Mouse (Mus musculus): ENCODE measurements at regions not wholly inside any gene's neighbourhood (a gene's known extent, or its start where the extent isn't known, plus 50 kb on each side); places are given as distances from the start of the nearest gene placed in this dataset.

DNA sequence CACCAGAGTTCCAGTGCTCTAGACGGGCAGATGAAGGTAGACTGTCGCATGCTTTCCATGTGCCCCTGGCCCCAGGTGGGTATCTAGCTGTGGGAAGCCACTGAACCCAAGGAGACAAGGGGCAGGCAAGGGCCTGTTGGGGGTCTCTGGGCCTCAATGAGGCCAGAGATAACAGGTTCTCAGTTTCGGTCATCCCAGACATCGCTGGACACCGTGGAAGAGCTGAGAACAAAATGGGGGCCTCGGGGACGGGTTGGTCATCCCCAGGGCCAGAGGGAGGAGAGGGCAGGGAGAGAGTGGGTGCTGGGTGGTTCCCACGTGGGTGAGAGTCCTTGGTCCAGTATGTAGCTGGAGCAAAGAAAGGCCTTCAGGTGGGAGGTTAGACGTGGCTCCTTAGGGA is 307.2 kb downstream of the Zfp804a start:
- H3K4me3 ChIP-seq (ENCODE audit: low read length), result no peak overlapping the region

DNA sequence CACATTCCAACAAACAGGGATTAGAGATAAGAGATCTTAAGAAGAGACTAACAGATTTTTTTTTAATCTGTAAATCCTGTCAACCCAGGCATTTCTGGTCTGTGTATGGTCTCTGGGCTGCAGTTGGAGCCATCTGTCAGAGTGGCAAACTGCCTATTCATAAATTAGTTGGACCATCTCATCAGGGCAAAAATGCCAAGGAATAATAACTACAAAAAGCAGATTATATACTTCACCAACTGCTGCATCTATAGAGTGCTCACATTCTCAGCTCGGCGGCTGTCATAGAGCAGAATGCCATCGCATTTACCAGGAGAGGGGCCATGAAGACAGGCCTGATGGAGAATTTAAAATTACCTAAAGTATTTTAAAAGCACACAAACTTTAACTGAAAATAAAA is 320.1 kb downstream of the Zfp804a start:
- no peak overlapping the region for H3K4me3 ChIP-seq (ENCODE audit: low read length)
- H3K4me2 ChIP-seq (replicated peaks; ENCODE audit: low read depth, low read length), result no peak overlapping the region
- H3K27me3 ChIP-seq (ENCODE audit: insufficient read depth, low read length), result no peaks in the 10 kb centered on the region
- H3K9ac ChIP-seq (replicated peaks; ENCODE audit: low read length), result no peak overlapping the region
- H3K36me3 ChIP-seq (ENCODE audit: insufficient read depth, low read length), result no peaks in the 10 kb centered on the region
- no peak for ATAC-seq (ENCODE audit: low FRiP score, low TSS enrichment)
- H3K9me3 ChIP-seq (ENCODE audit: low read length), result no peaks in the 10 kb centered on the region
- H3K4me1 ChIP-seq (ENCODE audit: insufficient read depth, low read length), result no peaks in the 10 kb centered on the region
- no peak overlapping the region for H3K27ac ChIP-seq (ENCODE audit: low read length)
- 89% methylated on average over 3 of the region's 3 CpGs for WGBS

More for the DNA sequence above, 307.2 kb downstream of the Zfp804a start:
- ATAC-seq (ENCODE audit: low FRiP score, low TSS enrichment), result no peak
- Histone ChIP-seq H3K9ac (replicated peaks; ENCODE audit: low read length) (no peak overlapping the region), H3K27me3 (ENCODE audit: insufficient read depth, low read length) (no peaks in the 10 kb centered on the region), H3K4me1 (ENCODE audit: insufficient read depth, low read length) (no peaks in the 10 kb centered on the region), H3K36me3 (ENCODE audit: insufficient read depth, low read length) (no peaks in the 10 kb centered on the region), H3K4me2 (replicated peaks; ENCODE audit: low read depth, low read length) (no peak overlapping the region), H3K27ac (ENCODE audit: low read length) (no peak overlapping the region), H3K9me3 (ENCODE audit: low read length) (no peaks in the 10 kb centered on the region)
- WGBS, result 90% methylated on average over 9 of the region's 9 CpGs

DNA sequence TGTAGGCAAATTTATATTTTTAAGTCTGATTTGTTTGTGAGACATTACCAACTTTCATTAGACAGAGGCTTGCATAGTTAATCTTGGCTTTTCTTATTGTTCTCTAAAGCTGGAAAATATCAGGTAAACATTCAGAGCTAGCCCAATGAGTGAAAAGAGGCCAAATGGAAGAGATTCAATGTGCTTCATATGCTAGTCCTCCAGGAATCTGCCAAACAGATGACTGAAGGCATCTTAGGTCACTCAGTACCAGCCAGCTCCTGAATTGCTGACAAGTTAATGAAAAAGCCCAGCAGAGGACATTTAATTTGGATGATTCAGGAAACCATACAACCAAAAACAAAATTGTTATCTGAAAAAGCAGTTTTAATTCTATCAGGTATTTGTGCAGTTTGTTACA is 325.5 kb downstream of the Zfp804a start:
- Histone ChIP-seq H3K4me2 (replicated peaks; ENCODE audit: low read depth, low read length) (no peak overlapping the region), H3K4me3 (ENCODE audit: low read length) (no peak overlapping the region), H3K27me3 (ENCODE audit: insufficient read depth, low read length) (no peaks in the 10 kb centered on the region), H3K36me3 (ENCODE audit: insufficient read depth, low read length) (no peaks in the 10 kb centered on the region), H3K9ac (replicated peaks; ENCODE audit: low read length) (no peak overlapping the region), H3K9me3 (ENCODE audit: low read length) (no peaks in the 10 kb centered on the region), H3K27ac (ENCODE audit: low read length) (no peak overlapping the region), H3K4me1 (ENCODE audit: insufficient read depth, low read length) (no peaks in the 10 kb centered on the region)
- no peak for ATAC-seq (ENCODE audit: low FRiP score, low TSS enrichment)

DNA sequence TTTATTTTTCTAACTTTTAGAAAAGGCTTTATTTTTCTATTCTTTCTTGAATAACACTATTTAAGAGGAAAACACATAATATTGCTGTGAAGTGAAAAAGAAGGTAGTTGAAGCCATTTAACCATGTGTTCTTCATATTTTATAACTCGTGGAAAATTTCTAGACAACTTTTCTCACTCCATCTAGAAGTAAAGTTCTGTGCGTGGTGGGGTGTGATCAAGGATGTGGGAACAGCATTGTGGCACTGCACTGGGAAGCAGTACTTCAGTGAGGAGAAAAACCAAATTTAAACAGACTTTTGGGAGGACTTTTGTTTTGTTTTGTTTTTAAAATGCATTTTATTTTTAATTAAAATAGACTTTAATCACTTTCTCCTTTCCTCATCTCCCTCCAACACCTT is 332.1 kb downstream of the Zfp804a start:
- H3K4me3 ChIP-seq (ENCODE audit: low read length), result no peak overlapping the region
- no peaks in the 10 kb centered on the region for H3K9me3 ChIP-seq (ENCODE audit: low read length)
- no peak overlapping the region for H3K9ac ChIP-seq (replicated peaks; ENCODE audit: low read length)
- ATAC-seq (ENCODE audit: low FRiP score, low TSS enrichment), result no peak
- no peak overlapping the region for H3K4me2 ChIP-seq (replicated peaks; ENCODE audit: low read depth, low read length)
- WGBS, result 78% methylated on average over 2 of the region's 2 CpGs
- H3K27ac ChIP-seq (ENCODE audit: low read length), result no peak overlapping the region
- no peaks in the 10 kb centered on the region for H3K4me1 ChIP-seq (ENCODE audit: insufficient read depth, low read length)
- H3K27me3 ChIP-seq (ENCODE audit: insufficient read depth, low read length), result no peaks in the 10 kb centered on the region
- H3K36me3 ChIP-seq (ENCODE audit: insufficient read depth, low read length), result no peaks in the 10 kb centered on the region

DNA sequence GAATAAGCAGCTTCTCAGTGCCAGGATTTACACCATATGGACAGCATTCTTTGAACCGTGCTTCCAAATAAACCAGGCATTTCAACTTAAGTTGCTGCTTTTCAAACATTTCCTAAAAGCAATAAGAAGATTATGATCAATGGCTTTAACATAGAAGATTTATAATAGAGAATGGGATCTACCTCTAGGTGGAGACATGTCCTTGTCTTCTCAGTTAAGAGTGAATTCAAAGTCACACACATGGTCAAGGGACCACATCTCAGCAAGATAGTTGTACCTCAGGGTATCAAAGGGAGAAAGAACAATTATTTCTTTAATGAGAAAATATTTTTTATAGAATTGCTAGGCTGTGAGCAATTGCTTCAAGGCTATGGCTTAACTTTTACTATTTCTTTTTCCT is 334.7 kb downstream of the Zfp804a start:
- Histone ChIP-seq H3K27me3 (ENCODE audit: insufficient read depth, low read length) (no peaks in the 10 kb centered on the region), H3K9me3 (ENCODE audit: low read length) (no peaks in the 10 kb centered on the region), H3K27ac (ENCODE audit: low read length) (no peak overlapping the region), H3K4me2 (replicated peaks; ENCODE audit: low read depth, low read length) (no peak overlapping the region), H3K36me3 (ENCODE audit: insufficient read depth, low read length) (no peaks in the 10 kb centered on the region), H3K9ac (replicated peaks; ENCODE audit: low read length) (no peak overlapping the region), H3K4me1 (ENCODE audit: insufficient read depth, low read length) (no peaks in the 10 kb centered on the region), H3K4me3 (ENCODE audit: low read length) (no peak overlapping the region)
- ATAC-seq (ENCODE audit: low FRiP score, low TSS enrichment), result no peak
- 68% methylated on average over 1 of the region's 1 CpGs for WGBS

- peak; percentile 91 for ATAC-seq (ENCODE audit: low FRiP score, low TSS enrichment)
Observed at GRCm38 (mm10) chr2:82395426-82395825, 342.4 kb downstream of the Zfp804a start.

DNA sequence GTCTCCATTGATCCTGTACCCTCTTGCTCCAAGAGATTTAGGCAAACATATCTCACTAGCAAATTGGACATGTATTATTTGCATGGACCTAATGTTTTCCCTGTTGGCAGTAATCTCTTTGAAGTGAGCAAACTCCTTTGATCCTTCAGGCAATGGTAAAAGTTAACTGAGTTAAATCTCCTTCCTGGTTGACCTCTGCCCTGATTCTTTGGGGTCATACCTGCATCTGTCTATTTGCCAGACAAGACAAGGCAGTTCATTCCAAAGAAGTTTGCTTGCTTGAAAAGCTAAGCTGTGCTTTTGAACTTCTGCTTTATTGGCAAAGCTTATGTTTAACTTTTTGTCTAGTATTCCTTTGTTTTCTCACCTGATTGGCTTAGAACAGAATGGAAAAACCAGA is 392.7 kb downstream of the Zfp804a start:
- H3K27me3 ChIP-seq (ENCODE audit: insufficient read depth, low read length), result no peaks in the 10 kb centered on the region
- no peak overlapping the region for H3K27ac ChIP-seq (ENCODE audit: low read length)
- H3K4me3 ChIP-seq (ENCODE audit: low read length), result no peak overlapping the region
- ATAC-seq (ENCODE audit: low FRiP score, low TSS enrichment), result no peak
- no peak overlapping the region for H3K4me2 ChIP-seq (replicated peaks; ENCODE audit: low read depth, low read length)
- H3K9ac ChIP-seq (replicated peaks; ENCODE audit: low read length), result no peak overlapping the region
- H3K36me3 ChIP-seq (ENCODE audit: insufficient read depth, low read length), result no peaks in the 10 kb centered on the region
- no peaks in the 10 kb centered on the region for H3K4me1 ChIP-seq (ENCODE audit: insufficient read depth, low read length)
- H3K9me3 ChIP-seq (ENCODE audit: low read length), result no peaks in the 10 kb centered on the region

More at GRCm38 (mm10) chr2:82395426-82395825, 342.4 kb downstream of the Zfp804a start:
- Histone ChIP-seq H3K4me2 (replicated peaks; ENCODE audit: low read depth, low read length) (no peak overlapping the region), H3K36me3 (ENCODE audit: insufficient read depth, low read length) (no peaks in the 10 kb centered on the region), H3K9ac (replicated peaks; ENCODE audit: low read length) (no peak overlapping the region), H3K4me1 (ENCODE audit: insufficient read depth, low read length) (no peaks in the 10 kb centered on the region), H3K9me3 (ENCODE audit: low read length) (no peaks in the 10 kb centered on the region), H3K27me3 (ENCODE audit: insufficient read depth, low read length) (no peaks in the 10 kb centered on the region), H3K27ac (ENCODE audit: low read length) (no peak overlapping the region), H3K4me3 (ENCODE audit: low read length) (no peak overlapping the region)
- 42% methylated on average over 4 of the region's 4 CpGs for WGBS

DNA sequence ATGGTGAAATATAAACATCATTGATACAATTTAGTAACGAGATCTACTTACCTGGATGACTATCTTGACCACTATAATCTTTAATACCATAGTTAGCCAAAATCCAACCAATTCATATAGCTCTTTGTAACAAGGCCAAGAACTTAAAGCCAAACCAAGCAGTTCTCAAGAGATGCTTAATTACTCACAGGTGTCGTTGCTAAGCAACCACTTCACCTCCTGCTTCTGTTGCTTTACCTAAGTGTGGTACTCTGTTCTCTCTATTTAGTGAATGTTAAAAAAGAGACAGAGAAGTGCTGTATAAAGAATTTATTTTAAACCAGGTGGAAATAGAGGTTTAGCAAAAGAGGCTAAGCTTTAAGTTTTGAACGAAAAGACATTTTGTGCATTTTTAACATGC is 402.7 kb downstream of the Zfp804a start:
- Histone ChIP-seq H3K36me3 (ENCODE audit: insufficient read depth, low read length) (no peaks in the 10 kb centered on the region), H3K9me3 (ENCODE audit: low read length) (no peaks in the 10 kb centered on the region), H3K27me3 (ENCODE audit: insufficient read depth, low read length) (no peaks in the 10 kb centered on the region), H3K4me2 (replicated peaks; ENCODE audit: low read depth, low read length) (no peak overlapping the region), H3K4me1 (ENCODE audit: insufficient read depth, low read length) (no peaks in the 10 kb centered on the region), H3K9ac (replicated peaks; ENCODE audit: low read length) (no peak overlapping the region), H3K27ac (ENCODE audit: low read length) (no peak overlapping the region), H3K4me3 (ENCODE audit: low read length) (no peak overlapping the region)
- ATAC-seq (ENCODE audit: low FRiP score, low TSS enrichment), result no peak
- WGBS, result 87% methylated on average over 3 of the region's 3 CpGs
